Mouse (Mus musculus): ENCODE data around the gene Tspan5. TPM values are rescaled to one million over a fixed set of nuclear protein-coding genes. Genes with fewer than 3 reads are reported as not detected.
A peak's percentile ranks its signal among the peaks of the same experiment; 100 is the strongest.

The Tspan5 gene
- total RNA-seq, 2 experiments from 2014 or later, result 256 to 284 TPM

DNA sequence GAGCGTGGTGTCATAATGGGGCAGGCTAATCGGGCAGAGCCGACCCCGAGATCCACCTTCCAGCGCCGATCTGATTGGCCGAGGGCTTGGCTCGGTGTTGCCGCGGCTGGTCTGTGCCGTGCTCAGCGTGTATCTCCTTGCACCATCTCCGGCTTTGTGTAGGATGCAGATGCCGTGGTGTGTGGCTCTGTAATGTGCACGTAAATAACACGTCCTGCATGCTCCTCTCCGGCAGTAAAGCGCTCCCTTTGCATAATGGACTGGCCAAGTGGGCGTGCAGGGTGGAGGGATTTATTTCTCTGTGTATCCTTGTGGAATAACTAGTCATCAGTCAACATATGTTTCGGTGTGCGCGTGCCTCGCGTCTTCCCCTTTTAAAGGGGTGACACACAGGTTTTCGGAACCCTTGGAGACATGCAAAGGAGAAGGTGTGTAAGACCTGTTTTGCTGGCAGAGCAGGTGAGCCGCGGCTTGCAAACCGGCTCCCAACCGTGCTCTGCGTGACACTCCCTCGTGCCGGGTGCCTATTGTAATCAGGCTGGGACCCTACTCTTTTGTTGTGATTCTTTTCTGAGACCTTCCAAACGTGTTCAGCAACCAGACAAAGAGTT, 1.2 kb downstream of the Tspan5 start:
- DNase-seq (ENCODE audit: low spot score in 2 of 2), result peak; percentile 64 to 76

DNA sequence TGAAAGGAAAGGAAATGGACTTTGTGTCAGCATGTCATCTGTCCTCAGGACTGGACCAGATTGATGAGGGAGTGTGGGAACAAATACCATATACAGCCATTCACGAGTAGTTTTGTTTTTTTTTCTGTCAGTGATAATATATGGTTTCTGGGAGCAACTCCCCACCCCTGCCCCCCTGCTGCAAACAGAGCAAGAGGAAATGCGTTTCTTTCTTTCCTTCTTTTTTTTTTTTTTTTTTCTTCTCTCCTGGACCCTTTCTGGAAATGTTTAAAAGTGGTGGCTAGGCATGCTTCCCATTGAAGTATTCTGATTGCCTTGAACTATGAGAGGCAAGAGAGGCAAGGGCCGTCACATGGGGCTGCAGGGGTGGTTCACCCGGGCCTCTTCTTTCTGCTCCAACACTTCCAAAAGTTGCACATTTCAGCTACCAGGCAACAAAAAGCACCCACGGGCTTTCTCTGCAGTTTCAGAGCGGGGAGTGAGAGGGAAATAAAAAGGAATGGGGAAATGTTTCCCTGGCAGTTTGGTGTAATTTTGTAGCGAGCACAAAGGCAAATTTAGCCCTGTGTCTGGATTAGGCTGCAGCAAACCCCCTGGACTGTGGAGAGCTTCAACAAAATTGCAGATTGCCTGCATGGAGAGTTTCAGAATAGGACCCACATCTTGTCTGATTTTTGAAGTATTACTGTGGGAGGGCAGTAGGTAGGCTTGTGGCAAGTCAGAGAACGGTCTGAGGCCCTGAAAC, 2.2 kb downstream of the Tspan5 start:
- peak in 1 of 2 experiments; percentile 44 for DNase-seq (ENCODE audit: low spot score in 2 of 2)

DNA sequence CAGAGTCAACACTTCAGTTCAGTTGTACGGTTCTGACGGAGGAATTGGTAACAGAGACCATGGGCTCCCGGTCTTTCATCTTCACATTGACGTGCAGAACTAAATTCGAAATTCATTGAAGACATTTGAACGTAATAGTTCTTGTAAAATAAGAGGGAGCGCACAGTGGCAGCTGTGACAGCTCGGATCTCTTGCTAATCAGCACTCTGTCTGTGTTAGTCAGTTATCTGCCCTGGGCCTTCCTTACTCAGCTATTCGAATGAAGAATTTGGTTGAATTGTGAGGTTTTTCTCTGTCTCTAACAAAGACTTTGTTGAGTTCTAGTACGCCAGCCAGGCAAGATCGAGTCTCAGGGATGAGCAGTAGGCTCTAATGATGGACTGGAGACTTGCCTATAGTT, 3.1 kb downstream of the Tspan5 start:
- DNase-seq (ENCODE audit: low spot score in 2 of 2), result no peak

DNA sequence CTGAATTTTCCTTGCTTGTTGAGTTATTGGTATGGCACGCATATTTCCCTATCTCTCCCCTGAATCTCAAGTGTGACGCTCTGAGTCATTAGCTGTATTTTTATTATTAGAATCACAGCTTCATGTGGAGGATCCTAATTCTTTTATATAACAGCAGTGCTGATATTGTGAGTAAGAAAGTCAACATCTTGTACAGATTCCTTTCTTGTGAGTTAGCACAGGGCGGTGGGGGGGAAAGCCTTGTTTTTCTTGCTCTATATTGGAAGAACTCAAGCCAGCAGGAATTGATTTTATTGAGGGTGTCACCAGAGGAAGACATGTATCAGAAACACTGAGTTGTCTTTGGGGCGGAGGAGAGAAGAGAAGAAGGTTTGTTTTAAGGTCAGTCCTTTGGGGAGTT, 3.6 kb downstream of the Tspan5 start:
- DNase-seq (ENCODE audit: low spot score in 2 of 2), result no peak

DNA sequence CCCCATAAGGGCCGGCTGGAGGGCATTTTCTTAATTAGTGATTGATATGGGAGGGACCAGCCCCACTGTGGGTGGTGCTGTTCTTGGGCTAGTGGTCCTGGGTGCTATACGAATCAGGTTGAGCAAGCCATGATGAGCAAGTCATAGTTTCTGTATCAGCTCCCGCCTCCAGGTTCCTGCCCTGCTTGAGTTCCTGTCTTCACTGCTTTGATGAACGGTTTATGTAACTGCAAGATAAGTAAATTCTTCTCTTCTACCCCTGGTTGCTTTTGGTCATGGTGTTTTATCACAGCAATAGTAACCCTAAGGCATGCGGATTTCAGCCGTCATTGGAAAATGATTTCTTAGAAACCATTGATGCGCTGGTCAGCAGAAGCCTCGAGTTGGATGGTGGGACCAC, 4.6 kb downstream of the Tspan5 start:
- no peak for DNase-seq (ENCODE audit: low spot score in 2 of 2)

DNA sequence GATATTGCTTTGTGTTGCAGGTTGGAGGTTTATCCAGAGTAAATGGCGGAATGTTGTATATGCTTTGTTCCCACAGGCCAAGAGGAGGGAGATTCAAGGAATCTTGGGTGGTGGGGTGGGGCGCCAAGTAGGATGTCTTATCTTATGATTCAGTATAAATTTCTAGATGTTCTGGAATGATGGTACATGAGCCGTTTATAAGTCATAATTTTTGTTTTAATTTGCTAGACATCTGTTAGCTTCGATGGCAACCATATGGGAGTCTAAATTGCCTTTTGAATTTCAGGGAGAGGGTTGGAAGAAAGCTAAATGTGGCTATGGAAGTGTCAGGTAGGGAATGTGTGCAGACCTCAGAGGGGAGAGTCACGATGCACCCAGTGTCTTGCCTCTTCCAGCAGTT, 5.0 kb downstream of the Tspan5 start:
- no peak for DNase-seq (ENCODE audit: low spot score in 2 of 2)

GRCm38 (mm10) chr3:138747985-138748384, 6.0 kb downstream of the Tspan5 start:
- DNase-seq (ENCODE audit: low spot score in 2 of 2), result no peak

DNA sequence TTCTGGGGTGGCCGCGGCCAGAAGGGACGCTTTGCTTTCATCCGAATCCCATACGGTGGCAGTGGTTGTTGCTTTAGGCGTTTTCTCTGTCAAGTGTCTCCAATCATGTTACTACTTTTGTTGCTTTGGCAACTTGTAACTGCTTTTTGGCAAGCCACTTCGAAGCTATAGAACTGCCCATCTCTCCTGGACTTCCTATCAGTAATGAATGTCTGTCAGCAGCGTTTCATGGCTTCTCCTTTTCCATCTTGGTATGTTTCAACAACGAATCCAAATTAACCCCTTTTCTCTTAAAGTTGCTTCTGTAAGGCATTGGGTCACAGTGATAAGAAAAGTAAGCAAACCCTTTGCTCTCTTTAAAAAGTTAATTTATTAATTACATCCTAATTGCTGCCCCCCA, 7.7 kb downstream of the Tspan5 start:
- no peak for DNase-seq (ENCODE audit: low spot score in 2 of 2)

DNA sequence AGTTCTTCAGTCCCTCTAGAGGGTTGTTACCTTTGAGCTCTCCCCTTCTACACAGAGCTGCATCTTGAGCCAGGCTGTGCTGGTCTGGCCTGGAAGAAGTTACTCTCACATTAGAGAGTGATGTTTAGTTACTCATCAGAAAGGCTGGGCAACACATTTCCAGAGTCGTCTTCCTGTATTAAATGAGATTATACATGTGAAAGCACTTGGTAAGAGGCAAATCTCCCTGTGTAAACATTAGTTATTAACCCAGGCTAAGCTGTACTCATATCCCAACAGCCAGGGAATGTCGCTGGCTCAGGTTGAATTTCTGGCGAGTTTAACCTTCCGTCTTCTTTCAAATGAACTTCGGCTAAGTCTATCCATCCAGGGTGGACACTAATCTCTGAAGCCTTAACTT, 9.3 kb downstream of the Tspan5 start:
- no peak for DNase-seq (ENCODE audit: low spot score in 2 of 2)

DNA sequence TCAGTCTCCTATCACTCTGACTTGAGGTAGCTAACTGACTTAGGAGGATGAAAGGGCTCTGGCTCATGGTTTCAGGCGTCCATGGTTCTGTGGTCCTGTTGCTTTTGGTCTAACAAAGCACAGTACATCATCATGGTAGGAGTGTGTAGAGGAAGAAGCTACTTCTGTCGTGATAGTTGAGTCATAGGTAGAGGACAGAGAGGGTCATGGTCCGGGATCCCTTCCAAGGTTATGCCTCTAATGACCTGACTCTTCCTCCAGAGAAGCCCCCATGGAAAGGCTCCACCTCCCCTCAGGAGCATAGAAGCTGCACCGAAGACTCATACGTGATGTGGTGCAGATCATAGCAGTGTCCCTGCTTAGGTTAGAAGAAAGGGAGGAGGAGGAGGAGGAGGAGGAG, 10.1 kb downstream of the Tspan5 start:
- DNase-seq (ENCODE audit: low spot score in 2 of 2), result no peak

GRCm38 (mm10) chr3:138752769-138753168, 10.8 kb downstream of the Tspan5 start:
- no peak for DNase-seq (ENCODE audit: low spot score in 2 of 2)

DNA sequence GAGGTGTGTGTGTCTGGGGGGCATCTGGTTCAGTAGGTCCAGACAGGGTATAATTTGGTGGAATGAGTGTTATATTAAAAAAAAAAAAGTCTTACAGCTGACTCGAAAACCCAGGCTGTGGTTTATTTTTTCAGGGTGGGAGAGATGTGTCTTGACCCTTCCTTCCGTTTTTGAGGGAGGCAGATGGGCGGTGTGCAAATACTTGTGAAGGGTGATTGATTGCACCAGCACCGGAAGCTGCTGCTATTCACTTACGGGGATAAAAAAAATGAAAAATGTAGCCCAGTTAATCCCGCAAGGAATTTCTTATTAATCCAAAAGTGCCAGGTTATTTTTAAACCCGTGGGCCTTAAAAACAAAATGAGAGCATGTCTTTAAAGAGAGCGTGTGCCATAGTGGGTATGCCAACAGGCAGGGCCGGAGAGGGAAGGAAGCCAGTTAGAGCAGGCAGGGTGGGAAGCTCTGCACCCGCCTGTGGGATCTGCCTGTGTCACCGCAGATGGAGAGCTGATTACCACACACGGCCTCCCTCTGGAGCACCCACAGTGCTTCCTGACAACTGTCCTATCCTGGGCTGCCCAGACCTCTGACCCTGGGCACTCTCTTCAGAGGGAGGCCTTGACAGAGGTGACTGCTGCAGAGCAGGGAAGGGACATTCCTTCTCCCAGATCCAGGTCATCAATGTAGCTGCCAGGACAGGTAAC, 11.3 kb downstream of the Tspan5 start:
- DNase-seq (ENCODE audit: low spot score in 2 of 2), result no peak

- DNase-seq (ENCODE audit: low spot score in 2 of 2), result no peak
Measured at GRCm38 (mm10) chr3:138754328-138754727, 12.3 kb downstream of the Tspan5 start.

DNA sequence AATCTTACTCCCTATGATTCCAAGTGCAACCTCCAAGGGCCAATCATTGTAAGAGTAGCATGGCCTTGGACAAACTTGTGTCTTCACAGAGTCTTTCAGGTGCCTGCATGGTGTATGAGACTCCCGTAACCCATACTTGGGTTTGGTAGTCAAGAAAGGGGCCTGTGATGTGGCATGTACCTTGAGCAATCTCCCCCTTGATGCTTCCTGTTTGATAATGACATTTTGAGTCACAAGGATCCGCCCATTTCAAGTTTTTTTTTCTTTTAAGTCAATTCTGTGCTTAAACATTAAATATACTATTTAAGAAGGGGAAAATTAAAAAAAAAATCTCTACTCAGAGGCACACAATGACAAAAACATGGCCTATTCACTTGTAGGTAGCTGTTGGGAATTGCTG, 15.3 kb downstream of the Tspan5 start:
- DNase-seq (ENCODE audit: low spot score in 2 of 2), result no peak

- DNase-seq (ENCODE audit: low spot score in 2 of 2), result no peak
Measured at GRCm38 (mm10) chr3:138759968-138760684, 18.1 kb downstream of the Tspan5 start.

GRCm38 (mm10) chr3:138760685-138761119, 18.7 kb downstream of the Tspan5 start:
- DNase-seq (ENCODE audit: low spot score in 2 of 2), result no peak

GRCm38 (mm10) chr3:138761531-138761930, 19.5 kb downstream of the Tspan5 start:
- no peak for DNase-seq (ENCODE audit: low spot score in 2 of 2)

DNA sequence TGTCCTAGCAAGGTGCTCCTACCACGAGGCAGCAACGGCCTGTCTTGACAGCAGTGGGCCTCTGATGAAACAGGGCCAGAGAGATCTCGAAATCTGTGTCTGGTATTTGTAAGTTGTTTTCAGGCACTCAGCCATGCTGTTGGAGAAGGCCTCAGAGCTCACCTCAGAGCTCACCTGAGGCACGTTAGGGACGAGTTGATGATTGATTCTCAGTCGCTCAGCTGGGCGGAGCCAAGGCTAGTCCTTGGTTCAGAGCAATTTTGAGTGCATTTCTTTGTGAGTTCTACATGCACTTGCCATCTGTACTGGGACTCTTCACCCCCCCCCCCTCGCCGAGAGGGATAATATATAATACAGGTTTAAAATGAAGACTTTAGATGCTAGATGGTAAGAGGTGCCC, 21.9 kb downstream of the Tspan5 start:
- DNase-seq (ENCODE audit: low spot score in 2 of 2), result no peak

DNA sequence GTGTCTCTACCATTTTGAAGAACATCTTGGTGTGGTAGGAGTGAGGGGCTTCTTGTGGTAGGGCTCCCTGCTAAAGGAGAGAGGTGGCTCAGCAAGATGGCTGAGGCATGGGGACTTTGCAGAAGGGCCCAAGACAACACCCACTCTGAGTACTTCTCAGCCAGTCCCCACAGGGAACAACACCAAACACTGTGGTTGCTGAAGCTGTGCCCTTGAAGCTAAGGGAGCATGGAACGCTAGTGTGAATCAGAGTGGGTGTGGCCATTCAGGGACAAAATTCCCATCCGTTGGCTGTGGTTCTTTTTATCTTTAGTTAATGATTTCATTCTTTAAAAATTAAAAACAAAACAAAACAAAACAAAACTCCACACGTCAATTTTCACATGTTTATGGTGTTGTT, 22.8 kb downstream of the Tspan5 start:
- DNase-seq (ENCODE audit: low spot score in 2 of 2), result no peak

DNA sequence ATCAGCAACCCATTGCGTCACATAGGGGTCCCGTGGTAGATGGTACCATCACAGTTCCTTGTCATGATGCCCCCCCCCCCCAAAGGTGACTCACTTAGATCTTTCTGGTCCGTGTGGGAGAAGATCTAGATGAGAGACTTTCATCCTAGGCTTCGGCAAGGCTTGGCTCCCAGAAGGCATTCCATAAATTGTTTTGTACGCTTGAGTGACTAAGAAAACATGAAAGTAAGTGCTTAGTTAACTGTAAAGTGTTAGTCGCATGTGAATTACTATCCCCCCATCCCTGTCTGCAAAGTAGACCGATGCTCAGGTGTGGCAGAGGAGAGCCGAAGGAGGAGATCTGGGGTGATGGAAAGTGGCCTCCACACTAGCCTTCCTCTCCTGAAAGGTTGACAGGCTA, 25.0 kb downstream of the Tspan5 start:
- DNase-seq (ENCODE audit: low spot score in 2 of 2), result no peak

DNA sequence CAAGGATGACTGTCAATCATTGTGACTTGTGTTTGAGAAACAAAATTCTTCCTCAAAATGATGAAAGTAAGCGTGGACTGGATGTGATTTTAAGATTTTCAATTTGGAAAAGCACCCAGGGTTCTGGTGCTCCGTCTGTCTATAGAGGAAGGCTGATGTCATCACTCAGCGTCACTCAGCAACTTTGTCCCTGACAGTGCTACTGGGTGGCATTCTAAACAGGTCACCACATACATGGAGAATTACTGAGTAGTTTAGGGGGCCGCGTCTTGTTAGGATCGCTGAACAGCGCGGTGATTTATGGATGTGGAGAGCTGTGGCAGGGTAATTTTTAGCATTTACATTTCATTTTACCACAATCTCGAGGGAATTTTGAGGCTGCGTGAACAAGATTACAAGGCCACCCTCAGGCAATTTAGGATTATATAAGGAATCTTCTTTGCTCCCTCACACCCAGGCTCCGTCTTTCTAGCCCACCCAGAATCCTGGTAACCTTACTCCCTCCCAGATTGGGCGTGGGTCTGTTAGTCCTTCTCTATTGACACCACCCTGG, 26.6 kb downstream of the Tspan5 start:
- DNase-seq (ENCODE audit: low spot score in 2 of 2), result no peak

All from left cerebral cortex, adult 18-20 months (tissue).